Mouse (Mus musculus) CD8-positive naive resting alpha-beta T cell, adult 2 months (primary cell): ENCODE measurements around the gene Lrp1.
A peak's percentile ranks its signal among the peaks of the same experiment; 100 is the strongest.

Experiments
- DNase-seq, 2 experiments: peaks; one replicate each; pipeline ENCODE4 v3.0.0; 2022; ENCODE audit warnings: low read depth in 2 of 2, low spot score in 2 of 2

The Lrp1 gene

DNA sequence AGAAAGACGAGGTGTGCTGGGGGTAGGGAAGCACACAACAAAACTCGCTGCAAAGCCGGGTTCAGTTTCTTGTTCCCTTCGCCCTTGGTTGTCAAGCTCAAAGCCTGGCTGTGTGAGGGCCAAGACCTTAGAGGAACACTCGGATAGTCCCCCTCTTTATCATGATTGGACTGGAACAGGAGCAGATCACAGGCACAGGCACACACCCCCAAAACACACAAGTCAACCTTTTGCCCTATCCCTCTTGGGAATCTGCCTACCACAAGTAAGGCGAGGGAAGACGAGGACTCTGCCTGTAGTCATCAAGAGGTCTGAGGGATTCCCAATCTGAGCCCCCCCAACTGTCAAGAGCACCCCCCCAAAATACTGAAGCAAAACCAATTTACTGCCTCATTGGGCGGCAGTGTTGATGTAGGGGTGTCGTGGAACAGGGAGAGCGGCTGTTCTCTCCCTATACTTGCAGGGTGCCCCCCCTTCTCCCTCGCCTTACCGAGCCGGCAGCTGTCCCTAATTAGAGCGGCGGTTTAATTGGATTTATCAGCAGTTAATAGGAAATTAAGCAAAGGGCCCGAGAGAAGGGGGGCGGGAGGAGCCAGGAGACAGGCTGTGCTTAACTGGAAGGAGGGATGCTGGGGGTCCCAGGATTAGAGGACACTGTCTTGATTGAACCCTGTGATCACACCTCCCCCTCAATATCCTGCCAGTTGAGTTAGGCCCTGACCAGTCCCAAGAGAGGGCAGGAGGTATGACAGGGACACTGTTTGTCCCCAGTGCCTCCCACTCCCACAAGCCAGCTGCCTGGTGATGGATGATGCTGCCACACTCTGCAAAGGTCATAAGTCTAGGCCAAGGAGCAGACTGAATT lies 110.9 kb downstream of the Lrp1 start:
- no peak for DNase-seq

- DNase-seq, result peak; percentile 77 to 87
Observed at GRCm38 (mm10) chr10:127509051-127509836, 111.7 kb downstream of the Lrp1 start.

- peak; percentile 67 to 84 for DNase-seq
Observed at GRCm38 (mm10) chr10:127508239-127508638, 112.7 kb downstream of the Lrp1 start.

GRCm38 (mm10) chr10:127500894-127501893 lies 119.8 kb downstream of the Lrp1 start, which contains the start of gene Stac3:
TSS of gene Stac3 (plus strand) at chr10:127501686.
- no peak for DNase-seq

DNA sequence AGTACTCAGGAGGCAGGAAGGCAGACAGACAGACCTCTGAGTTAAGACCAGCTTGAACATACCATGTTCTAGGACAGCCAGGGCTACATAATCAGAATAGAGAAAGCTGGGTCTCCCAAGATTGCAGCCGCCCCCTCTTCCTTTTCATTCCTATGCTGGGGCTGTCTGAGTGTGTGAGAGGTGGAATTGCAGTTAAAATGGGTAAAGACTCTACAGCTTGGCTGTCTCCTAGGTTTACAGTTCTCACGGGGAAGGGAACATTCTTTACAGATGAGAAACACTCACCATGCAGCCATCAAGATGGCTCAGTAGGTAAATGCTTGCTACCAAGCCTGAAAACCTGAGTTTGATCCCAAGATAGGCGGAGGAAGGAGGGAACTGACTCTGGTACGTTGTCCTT lies 120.9 kb downstream of the Lrp1 start:
- no peak for DNase-seq

GRCm38 (mm10) chr10:127499516-127499915 lies 121.4 kb downstream of the Lrp1 start:
- no peak for DNase-seq

- DNase-seq, result no peak
Observed at GRCm38 (mm10) chr10:127496156-127496555, 124.8 kb downstream of the Lrp1 start.

- no peak for DNase-seq
Observed at GRCm38 (mm10) chr10:127492118-127492517, 128.8 kb downstream of the Lrp1 start.

- DNase-seq, result no peak
Observed at GRCm38 (mm10) chr10:127491128-127491512, 129.8 kb downstream of the Lrp1 start.

DNA sequence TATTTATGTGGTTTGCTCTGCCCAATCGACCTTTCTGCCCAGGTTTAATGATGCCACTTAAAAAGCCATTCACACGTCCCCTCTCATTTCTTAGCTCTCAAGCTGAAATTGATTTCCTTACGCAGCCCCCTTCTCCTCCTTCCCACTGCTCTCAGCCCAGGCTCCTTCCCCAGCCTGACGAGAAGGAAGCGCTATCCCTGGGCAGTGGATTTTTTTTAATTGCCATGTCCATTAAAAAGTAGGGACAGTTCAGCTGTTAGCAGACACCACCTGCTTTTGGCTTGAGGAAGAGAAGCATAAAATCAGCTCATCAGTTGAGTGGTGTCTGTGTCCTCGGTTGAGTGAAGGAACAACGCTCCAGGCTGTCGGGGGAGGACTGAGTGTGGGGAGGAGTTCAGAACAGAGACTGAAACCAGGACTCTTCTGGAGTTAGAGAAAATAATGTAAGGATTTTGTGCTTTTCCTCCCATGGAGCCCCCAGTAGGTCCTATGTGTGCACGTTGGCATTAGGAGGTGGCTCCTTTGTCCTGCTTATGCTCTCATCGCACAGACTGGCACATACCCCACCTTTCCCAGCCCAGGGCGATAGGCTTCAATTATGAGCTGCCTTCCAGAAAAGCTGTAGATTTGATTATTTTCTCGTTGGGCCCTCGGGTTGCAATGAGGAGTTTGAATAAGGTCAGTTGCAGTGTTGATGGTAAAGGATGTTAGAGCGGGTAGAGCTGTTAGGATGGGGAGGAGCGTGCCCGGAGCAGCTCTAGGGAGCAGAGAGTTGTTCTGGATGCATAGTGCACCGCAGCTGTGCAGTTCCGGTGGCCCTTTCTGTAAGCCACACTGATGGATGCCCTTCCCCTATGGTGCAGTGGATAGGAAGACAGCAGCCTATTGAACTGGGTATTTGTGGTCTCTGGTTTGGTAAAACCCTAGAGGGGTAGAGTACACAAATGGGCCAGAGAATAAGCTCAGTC lies 130.5 kb downstream of the Lrp1 start:
- DNase-seq, result no peak

- DNase-seq, result no peak
Observed at GRCm38 (mm10) chr10:127488856-127489255, 132.1 kb downstream of the Lrp1 start.
